Mouse (Mus musculus): ENCODE data around the gene Olfr221. TPM values are rescaled to one million over a fixed set of nuclear protein-coding genes. Genes with fewer than 3 reads are reported as not detected.

Olfr221 gene
- polyA plus RNA-seq, 1 experiment from 2014 or later: not detected

DNA sequence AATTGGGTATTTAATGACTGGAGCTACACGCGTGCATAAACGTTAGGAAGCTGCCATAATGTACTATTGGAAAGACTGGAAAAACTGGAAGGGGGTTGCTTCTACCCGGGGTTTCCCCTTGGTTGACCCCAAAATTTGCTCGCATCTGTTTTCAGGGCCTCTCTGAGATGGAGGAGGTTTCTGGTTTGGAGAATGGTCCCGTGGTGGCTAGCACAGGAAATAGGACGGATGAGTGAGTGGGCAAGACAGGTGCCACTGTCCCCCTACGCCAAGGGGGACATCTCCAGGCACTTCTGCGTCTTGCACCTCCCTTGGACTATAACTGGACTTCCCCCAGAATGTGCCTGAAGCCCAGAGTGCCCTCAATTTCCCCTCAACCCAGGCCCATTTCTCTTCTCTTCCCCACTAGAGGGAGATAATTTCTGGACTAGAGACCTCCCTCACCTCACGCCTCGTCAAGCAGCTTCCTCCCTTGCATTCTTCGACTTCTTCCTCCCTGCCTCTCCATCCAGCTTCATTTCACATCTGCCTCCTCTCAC lies 23.1 kb downstream of the Olfr221 start:
- Histone ChIP-seq H3K27ac (replicated peaks) (peak overlapping the region; percentile 100), H3K4me3 (peak overlapping the region; percentile 67), H3K9ac (peak overlapping the region; percentile 96), H3K9me3 (no peaks in the 10 kb centered on the region), H3K4me2 (peak overlapping the region; percentile 78), H3K36me3 (no peaks in the 10 kb centered on the region), H3K4me1 (peaks cover 69% of the 10 kb centered on the region), H3K27me3 (replicated peaks) (no peaks in the 10 kb centered on the region)
- WGBS: 30% methylated on average over 12 of the region's 12 CpGs
- 0 out of 2 replicates have a peak, but pooled peaks have one; percentile 3 for ATAC-seq (ENCODE audit: extremely low read depth, insufficient number of reproducible peaks, low FRiP score, low TSS enrichment)

DNA sequence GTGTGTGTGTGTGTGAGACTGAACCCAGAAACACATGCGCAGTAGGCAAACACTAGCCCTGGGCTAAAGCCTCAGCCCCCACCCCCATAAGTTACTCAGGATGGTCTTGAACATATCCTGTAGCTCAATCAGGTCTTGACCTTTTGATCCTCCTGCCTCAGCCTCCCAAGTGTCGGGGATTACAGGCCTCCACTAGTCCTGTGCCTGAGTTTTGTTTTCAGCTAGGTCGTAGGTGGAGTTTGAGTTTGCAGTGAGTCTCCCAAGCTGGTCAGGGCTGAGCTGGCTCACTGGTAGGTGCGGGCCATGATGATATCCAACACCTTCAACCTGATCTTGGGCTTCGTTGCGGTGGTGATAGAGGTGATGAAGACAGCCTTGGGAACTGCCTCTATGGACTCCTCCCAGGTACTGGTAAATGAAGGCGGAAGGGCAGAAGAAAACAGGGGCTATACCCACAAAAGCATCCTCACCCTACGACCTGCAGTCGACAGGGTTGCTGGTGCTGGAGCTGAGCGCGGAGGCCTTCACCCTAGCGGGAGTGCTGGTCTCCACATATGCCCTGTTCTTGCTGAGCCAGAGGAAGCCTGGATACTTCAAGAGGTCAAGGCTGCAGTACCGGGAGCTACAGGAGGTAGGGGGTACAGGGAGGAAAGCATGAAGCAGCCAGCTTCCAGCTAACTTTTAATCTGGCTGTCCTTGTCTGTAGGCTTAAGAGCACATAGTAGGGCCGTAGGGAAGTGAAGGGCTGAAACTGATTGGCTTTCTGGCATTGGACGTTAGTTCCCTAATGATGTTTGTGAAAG lies 23.8 kb downstream of the Olfr221 start:
- WGBS: 83% methylated on average over 15 of the region's 15 CpGs
- Histone ChIP-seq H3K27me3 (replicated peaks) (no peaks in the 10 kb centered on the region), H3K4me3 (peak overlapping the region; percentile 67), H3K27ac (replicated peaks) (peak overlapping the region; percentile 100; the same call in 1 of the 2 replicates), H3K9me3 (no peaks in the 10 kb centered on the region), H3K36me3 (no peaks in the 10 kb centered on the region), H3K4me1 (peaks cover 68% of the 10 kb centered on the region), H3K9ac (peak overlapping the region; percentile 96), H3K4me2 (peak overlapping the region; percentile 78)
- ATAC-seq (ENCODE audit: extremely low read depth, insufficient number of reproducible peaks, low FRiP score, low TSS enrichment): no peak

DNA sequence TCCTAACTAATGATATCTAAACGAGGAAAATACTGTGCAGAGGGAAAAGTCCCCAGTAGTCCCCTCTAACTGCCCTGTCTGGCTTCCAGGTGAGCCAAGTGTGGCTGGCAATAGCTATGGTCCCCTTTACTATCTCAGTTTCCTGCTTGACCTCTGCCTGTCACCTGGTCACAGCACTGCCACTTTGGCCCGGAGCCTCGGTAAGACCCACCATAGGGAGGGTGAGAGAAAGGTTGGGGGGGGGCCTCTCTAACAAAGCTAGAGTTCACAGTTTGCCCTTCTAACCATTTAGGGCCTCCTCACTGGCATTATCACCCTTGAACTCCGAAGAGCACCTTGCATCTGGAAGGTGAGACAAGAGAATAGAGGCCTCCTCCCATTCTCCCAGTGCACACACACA lies 24.6 kb downstream of the Olfr221 start:
- Histone ChIP-seq H3K27ac (replicated peaks) (no peak overlapping the region), H3K4me3 (no peak overlapping the region), H3K4me1 (peaks cover 69% of the 10 kb centered on the region), H3K36me3 (no peaks in the 10 kb centered on the region), H3K9ac (no peak overlapping the region), H3K27me3 (replicated peaks) (no peaks in the 10 kb centered on the region), H3K4me2 (no peak overlapping the region), H3K9me3 (no peaks in the 10 kb centered on the region)
- WGBS: 59% methylated on average over 4 of the region's 4 CpGs
- no peak for ATAC-seq (ENCODE audit: extremely low read depth, insufficient number of reproducible peaks, low FRiP score, low TSS enrichment)

DNA sequence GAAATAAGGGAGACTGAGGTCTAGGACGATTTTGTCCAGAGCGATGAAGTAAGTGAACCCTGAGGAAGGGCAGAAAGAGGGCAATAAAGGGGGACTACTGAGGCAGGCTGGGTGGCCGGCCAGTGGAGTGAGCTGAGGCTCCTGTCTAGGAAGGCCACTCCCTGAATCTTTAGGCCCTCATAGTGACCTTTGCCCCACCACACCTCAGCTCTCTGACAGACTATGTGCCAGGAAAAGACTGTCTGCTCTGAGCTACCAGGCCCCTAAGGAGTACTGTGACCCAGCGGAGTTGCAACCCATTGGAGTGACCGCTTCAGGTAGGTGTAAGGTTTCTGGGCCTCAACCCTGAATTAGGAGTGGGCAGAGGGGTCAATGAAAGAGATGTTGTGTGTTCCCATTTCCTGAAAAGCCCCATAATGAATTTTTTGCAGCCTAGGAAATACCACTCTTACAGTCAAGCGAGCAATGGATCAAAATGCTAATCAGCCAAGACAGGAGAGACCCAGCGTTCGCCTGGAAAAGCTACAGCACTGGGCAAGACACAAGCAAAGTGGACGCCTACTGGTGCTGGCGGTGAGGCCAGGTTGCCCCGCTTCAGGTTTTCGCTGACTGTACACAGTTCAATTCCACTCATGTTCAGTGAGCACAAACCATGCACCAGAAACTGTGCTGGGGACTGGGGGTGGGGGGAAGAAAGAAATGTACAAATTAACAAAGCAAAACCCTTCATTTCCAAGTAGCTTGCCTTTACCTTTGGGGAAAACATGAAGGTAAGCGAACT lies 25.4 kb downstream of the Olfr221 start:
- Histone ChIP-seq H3K9me3 (no peaks in the 10 kb centered on the region), H3K4me1 (peaks cover 69% of the 10 kb centered on the region), H3K27me3 (replicated peaks) (no peaks in the 10 kb centered on the region), H3K36me3 (no peaks in the 10 kb centered on the region), H3K27ac (replicated peaks) (no peak overlapping the region), H3K4me2 (no peak overlapping the region), H3K9ac (no peak overlapping the region), H3K4me3 (no peak overlapping the region)
- 87% methylated on average over 13 of the region's 13 CpGs for WGBS
- ATAC-seq (ENCODE audit: extremely low read depth, insufficient number of reproducible peaks, low FRiP score, low TSS enrichment): no peak

DNA sequence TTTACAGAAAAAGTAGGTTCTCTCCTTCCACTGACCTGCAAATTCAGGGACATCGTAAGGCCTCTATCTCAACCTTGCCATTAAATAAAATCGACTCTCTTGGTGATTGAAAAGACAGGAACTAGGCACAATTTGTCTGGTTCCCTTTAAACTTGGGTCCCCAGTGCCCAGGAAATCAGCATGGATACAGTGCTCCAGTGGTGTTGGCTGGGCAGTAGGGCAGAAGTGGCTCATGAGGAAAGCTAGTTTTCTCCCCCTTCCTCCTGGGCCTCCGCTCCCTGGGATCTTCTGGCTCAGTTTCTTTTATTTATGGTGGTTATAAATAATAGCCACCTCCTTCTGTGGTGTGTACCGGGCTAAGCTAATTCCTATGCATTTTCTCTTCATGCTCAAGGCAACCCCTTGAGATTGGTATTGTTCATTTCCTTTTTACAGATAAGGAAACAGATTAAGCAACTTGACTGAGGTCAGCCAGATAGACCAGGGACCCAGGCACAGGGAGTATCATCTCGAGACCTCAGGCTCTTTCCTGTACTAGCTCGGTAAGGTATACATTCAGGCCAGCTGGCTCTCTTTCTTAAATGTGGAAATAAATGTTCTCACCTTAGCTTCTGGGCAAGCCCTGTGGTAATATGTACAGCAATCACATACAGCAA lies 26.7 kb downstream of the Olfr221 start, which contains the start of gene Tmem253:
Tmem253 (plus strand) TSS at position 214 of the 656 bp plus-strand sequence.
- no peak for ATAC-seq (ENCODE audit: extremely low read depth, insufficient number of reproducible peaks, low FRiP score, low TSS enrichment)
- 31% methylated on average over 6 of the region's 6 CpGs for WGBS
- peaks cover 69% of the 10 kb centered on the region for H3K4me1 ChIP-seq

DNA sequence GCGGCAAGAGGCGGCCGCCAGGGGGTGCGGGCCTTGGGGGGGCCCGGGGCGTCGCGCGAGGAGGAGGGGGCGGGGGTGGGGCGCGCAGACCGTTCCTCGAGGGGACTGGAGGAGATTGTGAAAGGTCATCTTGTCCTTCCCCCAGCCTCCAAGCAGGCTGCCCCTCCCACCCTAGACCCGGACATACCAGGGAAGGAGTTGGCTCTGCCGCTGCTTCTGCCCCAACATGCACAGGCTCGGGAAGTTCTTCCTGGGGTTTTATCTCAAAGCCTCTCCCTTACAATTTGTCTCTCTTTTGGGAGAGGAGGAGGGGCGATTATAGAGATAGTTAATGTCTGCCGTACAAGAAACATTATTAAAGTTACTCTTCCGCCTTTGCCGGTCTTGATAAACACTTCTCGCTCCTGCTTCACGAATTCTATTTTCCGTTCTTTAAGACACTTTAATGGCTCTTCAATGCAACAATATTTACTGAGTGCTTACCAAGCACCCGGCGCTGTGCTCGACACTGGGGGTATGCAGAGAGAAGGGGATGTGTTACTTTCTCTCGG lies 27.4 kb downstream of the Olfr221 start:
- no peaks in the 10 kb centered on the region for H3K27me3 ChIP-seq (replicated peaks)
- H3K9ac ChIP-seq: peak overlapping the region; percentile 94
- H3K27ac ChIP-seq (replicated peaks): peak overlapping the region; percentile 98
- WGBS: 2% methylated on average over 26 of the region's 28 CpGs
- H3K4me2 ChIP-seq: peak overlapping the region; percentile 89
- H3K4me1 ChIP-seq: peaks cover 76% of the 10 kb centered on the region
- no peaks in the 10 kb centered on the region for H3K36me3 ChIP-seq
- no peaks in the 10 kb centered on the region for H3K9me3 ChIP-seq
- H3K4me3 ChIP-seq: peak overlapping the region; percentile 74
- peak; percentile 42; the same call in 1 of the 2 replicates for ATAC-seq (ENCODE audit: extremely low read depth, insufficient number of reproducible peaks, low FRiP score, low TSS enrichment)

More for the DNA sequence above, 26.7 kb downstream of the Olfr221 start, which contains the start of gene Tmem253:
- Histone ChIP-seq H3K9ac (peak within 1 kb of the TSS; percentile 94), H3K9me3 (no peaks in the 10 kb centered on the region), H3K36me3 (no peaks in the 10 kb centered on the region), H3K4me2 (peak within 1 kb of the TSS; percentile 89), H3K27me3 (replicated peaks) (no peaks in the 10 kb centered on the region), H3K27ac (replicated peaks) (peak within 1 kb of the TSS; percentile 98), H3K4me3 (peak within 1 kb of the TSS; percentile 74)

DNA sequence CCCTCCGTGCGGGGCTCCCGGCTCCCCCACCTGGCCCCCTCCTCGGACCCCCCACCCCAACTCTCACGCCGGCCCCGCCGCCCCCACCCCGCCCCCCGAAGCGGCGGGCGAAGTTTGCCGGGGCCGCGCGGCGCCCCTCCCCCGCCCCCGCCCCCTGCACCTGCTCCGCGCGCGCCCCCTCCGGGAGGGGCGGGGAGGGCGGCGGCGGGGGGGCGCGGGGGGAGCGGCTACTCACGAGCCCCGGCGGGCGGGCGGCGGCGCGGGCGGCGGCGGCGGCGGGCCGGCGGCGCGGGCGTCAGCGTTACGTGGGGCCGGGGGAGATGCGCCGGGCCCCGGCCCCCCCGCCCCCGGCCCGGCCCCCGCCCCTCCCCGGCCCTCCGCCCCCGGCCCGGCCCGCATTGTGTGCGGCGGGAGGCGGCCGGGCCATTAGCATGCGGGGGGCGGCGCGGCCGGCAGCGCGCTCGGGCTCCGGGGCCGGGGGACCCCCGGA lies 27.9 kb downstream of the Olfr221 start:
- Histone ChIP-seq H3K4me3 (peak overlapping the region; percentile 74), H3K4me2 (peak overlapping the region; percentile 89), H3K27me3 (replicated peaks) (no peaks in the 10 kb centered on the region), H3K9me3 (no peaks in the 10 kb centered on the region), H3K36me3 (peaks cover 4% of the 10 kb centered on the region), H3K27ac (replicated peaks) (peak overlapping the region; percentile 98), H3K9ac (peak overlapping the region; percentile 94), H3K4me1 (peaks cover 82% of the 10 kb centered on the region)
- peak; percentile 38 for ATAC-seq (ENCODE audit: extremely low read depth, insufficient number of reproducible peaks, low FRiP score, low TSS enrichment)
- 0% methylated on average over 1 of the region's 80 CpGs for WGBS

DNA sequence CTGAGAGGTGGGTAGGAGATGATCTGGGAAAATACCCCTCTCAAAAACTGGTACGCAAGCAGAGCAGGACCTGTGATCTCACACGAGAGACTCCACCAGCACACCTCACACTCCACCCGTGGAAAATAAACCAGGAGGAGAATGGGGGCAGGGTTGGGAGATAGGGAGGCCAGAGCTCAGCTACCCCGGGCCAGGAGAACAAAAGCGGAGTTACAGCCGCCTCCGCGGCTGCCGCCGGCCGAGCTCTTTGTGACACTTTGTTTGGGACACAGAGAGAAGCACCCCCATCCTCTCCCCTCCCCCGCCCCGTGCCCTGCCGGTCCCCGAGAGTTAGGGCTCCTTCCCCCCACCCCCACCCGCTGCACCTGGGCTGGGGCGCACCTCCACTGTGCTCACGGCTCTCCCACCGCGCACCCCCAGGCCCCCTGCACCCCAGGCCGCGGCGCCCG lies 28.5 kb downstream of the Olfr221 start:
- peak overlapping the region; percentile 89 for H3K4me2 ChIP-seq
- peaks cover 9% of the 10 kb centered on the region for H3K36me3 ChIP-seq
- peak; percentile 31; the same call in 1 of the 2 replicates for ATAC-seq (ENCODE audit: extremely low read depth, insufficient number of reproducible peaks, low FRiP score, low TSS enrichment)
- peak overlapping the region; percentile 98 for H3K27ac ChIP-seq (replicated peaks)
- peak overlapping the region; percentile 74 for H3K4me3 ChIP-seq
- H3K4me1 ChIP-seq: peaks cover 81% of the 10 kb centered on the region
- H3K9me3 ChIP-seq: no peaks in the 10 kb centered on the region
- no peaks in the 10 kb centered on the region for H3K27me3 ChIP-seq (replicated peaks)
- under 1% methylated on average over 23 of the region's 24 CpGs for whole genome bisulfite sequencing
- H3K9ac ChIP-seq: peak overlapping the region; percentile 94

DNA sequence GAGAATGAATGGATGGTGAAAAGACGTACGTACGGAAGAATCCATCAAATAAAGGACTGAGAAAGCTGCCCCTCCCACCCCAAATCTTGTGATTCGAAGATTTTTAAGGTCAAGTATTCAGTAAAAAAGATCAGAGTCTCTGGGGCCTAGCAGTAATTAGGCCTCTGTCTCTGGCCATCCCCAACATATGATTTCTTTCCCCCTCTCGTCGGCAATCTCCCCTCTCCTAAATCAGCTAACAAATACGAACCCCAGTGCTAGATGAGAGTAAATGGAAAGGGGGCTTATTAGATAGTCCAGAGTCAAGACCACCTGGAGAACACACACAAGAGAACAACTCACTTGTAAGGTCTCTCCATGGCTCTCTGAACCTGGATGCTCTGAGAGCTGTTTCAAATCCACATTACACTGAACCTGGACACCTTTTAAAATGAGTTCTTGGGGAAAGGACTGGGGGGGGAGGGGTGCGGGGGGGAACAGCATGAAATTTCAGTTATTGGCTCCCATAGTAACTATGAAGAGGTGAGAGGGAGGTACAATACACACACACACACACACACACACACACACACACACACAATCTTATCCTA lies 29.1 kb downstream of the Olfr221 start:
- Histone ChIP-seq H3K9me3 (no peaks in the 10 kb centered on the region), H3K4me1 (peaks cover 81% of the 10 kb centered on the region), H3K27me3 (replicated peaks) (no peaks in the 10 kb centered on the region), H3K27ac (replicated peaks) (peak overlapping the region; percentile 98), H3K36me3 (peaks cover 16% of the 10 kb centered on the region), H3K4me3 (peak overlapping the region; percentile 74), H3K9ac (peak overlapping the region; percentile 94), H3K4me2 (peak overlapping the region; percentile 89)
- ATAC-seq (ENCODE audit: extremely low read depth, insufficient number of reproducible peaks, low FRiP score, low TSS enrichment): no peak
- 69% methylated on average over 8 of the region's 8 CpGs for WGBS

DNA sequence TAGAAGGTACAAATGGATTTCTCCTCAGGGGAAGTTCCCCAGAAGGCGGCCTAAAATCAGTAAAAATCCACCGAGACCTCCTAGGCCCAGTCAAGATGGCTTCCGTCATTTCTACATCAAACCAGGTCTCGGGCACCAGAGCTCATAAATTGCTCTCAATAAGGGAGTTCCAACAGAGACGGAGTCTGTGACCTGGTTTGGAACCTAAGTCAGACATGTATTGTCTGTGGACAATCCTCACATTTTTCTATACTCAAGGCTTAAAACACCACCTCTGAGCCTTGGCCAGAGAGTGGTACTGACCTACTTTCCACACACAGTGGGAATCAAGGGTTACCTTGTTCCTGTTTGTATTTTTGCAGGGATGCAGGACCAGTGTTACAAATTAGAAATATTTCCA lies 29.7 kb downstream of the Olfr221 start:
- 0 out of 2 replicates have a peak overlapping the region, but pooled peaks have one; percentile 98 for H3K27ac ChIP-seq (replicated peaks)
- peaks cover 79% of the 10 kb centered on the region for H3K4me1 ChIP-seq
- H3K27me3 ChIP-seq (replicated peaks): no peaks in the 10 kb centered on the region
- H3K36me3 ChIP-seq: peaks cover 18% of the 10 kb centered on the region
- H3K4me2 ChIP-seq: 0 out of 2 replicates have a peak overlapping the region, but pooled peaks have one; percentile 89
- 0 out of 2 replicates have a peak overlapping the region, but pooled peaks have one; percentile 74 for H3K4me3 ChIP-seq
- ATAC-seq (ENCODE audit: extremely low read depth, insufficient number of reproducible peaks, low FRiP score, low TSS enrichment): no peak
- no peaks in the 10 kb centered on the region for H3K9me3 ChIP-seq
- H3K9ac ChIP-seq: peak overlapping the region; percentile 94; the same call in 1 of the 2 replicates
- 82% methylated on average over 5 of the region's 5 CpGs for WGBS
